Mouse (Mus musculus): ENCODE data around the gene Gabra6.

Gabra6 gene

GRCm38 (mm10) chr11:42320882-42321281 is at the start of gene Gabra6:
Gene Gabra6, minus strand, starts transcription at chr11:42321072.
- no peak for DNase-seq (ENCODE audit: low read depth, low spot score)

- DNase-seq (ENCODE audit: low read depth, low spot score): no peak
These were observed 44.7 kb upstream of the Gabra6 start for GRCm38 (mm10) chr11:42365544-42365943.

GRCm38 (mm10) chr11:42332121-42332520 is 11.2 kb upstream of the Gabra6 start:
- no peak for DNase-seq (ENCODE audit: low read depth, low spot score)

- DNase-seq (ENCODE audit: low read depth, low spot score): peak; percentile 4
These were observed 5.4 kb upstream of the Gabra6 start for GRCm38 (mm10) chr11:42326262-42326661.

GRCm38 (mm10) chr11:42321560-42321959 is 688 bp upstream of the Gabra6 start:
- DNase-seq (ENCODE audit: low read depth, low spot score): no peak

- DNase-seq (ENCODE audit: low read depth, low spot score): no peak
These were observed 1.4 kb downstream of the Gabra6 start for GRCm38 (mm10) chr11:42319521-42319920.

GRCm38 (mm10) chr11:42319101-42319500 is 1.8 kb downstream of the Gabra6 start:
- no peak for DNase-seq (ENCODE audit: low read depth, low spot score)

- DNase-seq (ENCODE audit: low read depth, low spot score): no peak
These were observed 2.9 kb downstream of the Gabra6 start for GRCm38 (mm10) chr11:42317985-42318384.

- peak; percentile 70 for DNase-seq (ENCODE audit: low read depth, low spot score)
These were observed 6.0 kb downstream of the Gabra6 start for GRCm38 (mm10) chr11:42314850-42315249.

GRCm38 (mm10) chr11:42310892-42311291 is 10.0 kb downstream of the Gabra6 start:
- no peak for DNase-seq (ENCODE audit: low read depth, low spot score)

GRCm38 (mm10) chr11:42309086-42309485 is 11.8 kb downstream of the Gabra6 start:
- DNase-seq (ENCODE audit: low read depth, low spot score): no peak

- DNase-seq (ENCODE audit: low read depth, low spot score): no peak
These were observed 14.8 kb downstream of the Gabra6 start for GRCm38 (mm10) chr11:42306095-42306494.

GRCm38 (mm10) chr11:42258978-42259377 is 61.9 kb downstream of the Gabra6 start:
- DNase-seq (ENCODE audit: low read depth, low spot score): no peak
